Mouse (Mus musculus): ENCODE data around the gene Oit1. TPM values are rescaled to one million over a fixed set of nuclear protein-coding genes. Genes with fewer than 3 reads are reported as not detected.

The Oit1 gene
- total RNA-seq, 2 experiments from 2014 or later = not detected

DNA sequence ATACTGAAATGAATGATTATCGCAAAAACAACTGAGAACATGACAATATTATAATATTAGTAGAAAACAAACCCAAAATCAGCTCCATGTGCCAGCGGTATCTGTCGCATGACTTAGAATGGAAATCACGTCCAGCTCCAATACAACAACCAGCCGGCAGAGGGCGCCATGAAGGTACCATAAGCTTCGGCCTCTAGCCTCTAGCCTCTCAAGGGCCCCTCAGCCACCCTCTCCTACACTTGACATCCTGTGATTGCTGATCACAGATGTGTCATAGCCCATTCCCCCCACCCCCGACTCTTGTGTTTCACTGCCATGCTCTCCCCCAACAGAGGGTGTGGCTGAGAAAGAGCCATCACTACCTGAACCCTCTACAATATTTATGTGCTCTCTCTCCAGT, 78.3 kb downstream of the Oit1 start:
- DNase-seq = peak; percentile 64

Other genes with a start within 250 kb of the Oit1 start
- gene Pdhb, start 205.7 kb downstream of the Oit1 start, total RNA-seq (2021) = 100 to 1,000 TPM; 310 to 359 TPM
- 1 to 10 TPM; 8.8 to 9.3 TPM for gene Kctd6, start 164.6 kb downstream of the Oit1 start, total RNA-seq (2021)
- gene Acox2, start 119.4 kb downstream of the Oit1 start, total RNA-seq (2021) = under 1 TPM in 1 of 2 experiments, not detected in 1; 0.70 TPM
- 1 to 10 TPM; 1.7 to 4.4 TPM for gene Fam107a, start 60.7 kb downstream of the Oit1 start, total RNA-seq (2021)

All from gastrocnemius, postnatal 10 days (tissue).